Mouse (Mus musculus) intestine, embryonic 16.5 days (tissue): ENCODE results near the gene Sds. TPM values are rescaled to one million over a fixed set of nuclear protein-coding genes. Genes with fewer than 3 reads are reported as not detected.
A peak's percentile ranks its signal among the peaks of the same experiment; 100 is the strongest.
"Not testable (repeated sequence)": the region's sequence is repeated elsewhere in the genome, so short reads cannot be mapped to it uniquely, and the experiment has no call there.

ENCODE experiments used
- ATAC-seq: fragments of 200-750 bp; cut with Nextera tagmentation; 2 replicates; pipeline ENCODE4 v1.8.0; 2017; ENCODE audit warnings: moderate TSS enrichment, moderate library complexity
- H3K27ac ChIP-seq: fragments of 300-500 bp; sonication (generic); 2 replicates; pipeline ENCODE4 v1.5.1; 2014; ENCODE audit warnings: mild to moderate bottlenecking, low read length
- H3K27me3 ChIP-seq: fragments of 300-500 bp; sonication (generic); replicated peaks from 2 replicates; pipeline ENCODE4 v1.6.1; 2014; ENCODE audit warnings: low read length, control low read depth, mixed read lengths; ENCODE audit not compliant: control insufficient read depth, insufficient read depth
- H3K36me3 ChIP-seq: fragments of 300-500 bp; sonication (generic); 2 replicates; pipeline ENCODE4 v1.6.1; 2014; ENCODE audit warnings: low read length, control low read depth; ENCODE audit not compliant: control insufficient read depth, insufficient read depth
- H3K4me1 ChIP-seq: fragments of 300-500 bp; sonication (generic); 2 replicates; pipeline ENCODE4 v1.6.1; 2014; ENCODE audit warnings: low read length, control low read depth, mixed read lengths; ENCODE audit not compliant: control insufficient read depth, insufficient read depth
- H3K4me2 ChIP-seq: fragments of 300-500 bp; sonication (generic); 2 replicates; pipeline ENCODE4 v1.6.1; 2014; ENCODE audit warnings: low read depth, low read length, control low read depth
- H3K4me3 ChIP-seq: fragments of 300-500 bp; sonication (generic); 2 replicates; pipeline ENCODE4 v1.5.1; 2014; ENCODE audit warnings: mild to moderate bottlenecking, low read length
- H3K9ac ChIP-seq: fragments of 300-500 bp; sonication (generic); 2 replicates; pipeline ENCODE4 v1.6.1; 2014; ENCODE audit warnings: low read depth, low read length
- H3K9me3 ChIP-seq: fragments of 300-500 bp; sonication (generic); 2 replicates; pipeline ENCODE4 v1.6.1; 2016; ENCODE audit warnings: low read length, control low read depth; ENCODE audit not compliant: control insufficient read depth
- WGBS: fragments of 180-500 bp; shearing (Covaris S2); extraction: QIAGEN DNeasy Blood & Tissue Kit; methylation state at CpG from one replicate; pipeline ENCODE4 v1.1.7; 2014; 5-methylcytosine and 5-hydroxymethylcytosine counted together
- polyA plus RNA-seq: library from polyadenylated mRNA; unstranded; fragments of >200 nt; fragmentation: Nextera tagmentation; extraction: Ambion mirVana; gene quantifications from 2 replicates; pipeline ENCODE4 v1.2.1, GENCODE M21; 2015

The Sds gene
- polyA plus RNA-seq, 1 experiment from 2014 or later: 0.37 TPM

- Histone ChIP-seq H3K4me2 (no peak overlapping the region), H3K36me3 (no peaks in the 10 kb centered on the region), H3K4me3 (no peak overlapping the region), H3K27ac (no peak overlapping the region), H3K27me3 (no peaks in the 10 kb centered on the region), H3K9me3 (no peaks in the 10 kb centered on the region), H3K9ac (no peak overlapping the region), H3K4me1 (no peaks in the 10 kb centered on the region)
- 78% methylated on average over 10 of the region's 10 CpGs for WGBS
- no peak for ATAC-seq
Measured at GRCm38 (mm10) chr5:120495064-120495702, 18.9 kb downstream of the Sds start.

- 90% methylated on average over 13 of the region's 13 CpGs for WGBS
Measured at GRCm38 (mm10) chr5:120495703-120496226, 19.4 kb downstream of the Sds start.

DNA sequence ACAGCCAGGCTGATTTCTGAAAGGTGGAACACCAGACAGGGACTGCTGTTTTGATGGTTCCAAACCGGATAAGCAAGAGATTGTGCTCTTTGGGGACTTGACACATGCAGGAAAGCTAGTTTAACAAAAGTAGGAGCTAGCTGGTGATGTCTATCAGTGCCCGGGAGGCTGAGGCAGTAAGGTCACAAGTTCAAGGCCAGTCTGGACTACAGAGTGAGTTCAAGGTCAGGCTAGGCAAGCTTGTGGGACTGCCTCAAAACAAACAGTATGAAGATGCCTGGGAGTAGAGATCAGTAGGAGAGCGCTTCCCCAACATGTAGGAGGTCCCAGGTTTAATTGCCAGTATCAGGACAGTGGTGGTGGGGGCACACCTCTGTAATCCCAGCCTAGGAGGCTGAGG lies 20.7 kb downstream of the Sds start:
- Histone ChIP-seq H3K4me1 (peaks cover 3% of the 10 kb centered on the region), H3K27ac (no peak overlapping the region), H3K4me2 (no peak overlapping the region), H3K36me3 (no peaks in the 10 kb centered on the region), H3K9me3 (no peaks in the 10 kb centered on the region), H3K9ac (no peak overlapping the region), H3K27me3 (no peaks in the 10 kb centered on the region), H3K4me3 (no peak overlapping the region)
- no peak for ATAC-seq
- WGBS: 87% methylated on average over 3 of the region's 3 CpGs

More at GRCm38 (mm10) chr5:120495703-120496226, 19.4 kb downstream of the Sds start:
- Histone ChIP-seq H3K9ac (no peak overlapping the region), H3K4me1 (no peaks in the 10 kb centered on the region), H3K27ac (no peak overlapping the region), H3K4me2 (no peak overlapping the region), H3K9me3 (no peaks in the 10 kb centered on the region), H3K4me3 (no peak overlapping the region), H3K36me3 (no peaks in the 10 kb centered on the region), H3K27me3 (no peaks in the 10 kb centered on the region)
- ATAC-seq: no peak

DNA sequence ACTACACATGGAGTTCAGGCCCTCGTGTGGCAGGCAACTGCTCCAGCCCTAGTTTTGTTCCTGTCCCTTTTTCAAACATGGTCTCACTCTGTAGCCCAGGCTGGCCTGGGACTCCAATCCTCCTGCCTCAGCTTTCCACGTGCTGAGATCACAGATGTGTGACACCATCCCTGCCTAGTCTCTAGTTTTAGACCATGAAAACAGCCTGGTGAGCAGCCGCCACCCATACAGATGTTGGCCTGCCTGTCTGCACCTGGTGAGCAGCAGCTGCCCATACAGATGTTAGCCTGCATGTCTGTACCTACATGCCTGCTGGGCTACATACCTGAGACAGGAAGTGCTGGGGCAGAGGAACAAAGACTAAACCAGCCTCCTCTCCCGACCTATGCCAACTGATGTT lies 22.9 kb downstream of the Sds start:
- no peak for ATAC-seq
- Histone ChIP-seq H3K27me3 (0 out of 2 replicates have a peak, but pooled peaks cover under 1% of the 10 kb centered on the region), H3K36me3 (no peaks in the 10 kb centered on the region), H3K4me3 (no peak overlapping the region), H3K9me3 (no peaks in the 10 kb centered on the region), H3K9ac (no peak overlapping the region), H3K27ac (no peak overlapping the region), H3K4me1 (peaks cover 10% of the 10 kb centered on the region), H3K4me2 (no peak overlapping the region)
- WGBS: 88% methylated on average over 4 of the region's 4 CpGs

DNA sequence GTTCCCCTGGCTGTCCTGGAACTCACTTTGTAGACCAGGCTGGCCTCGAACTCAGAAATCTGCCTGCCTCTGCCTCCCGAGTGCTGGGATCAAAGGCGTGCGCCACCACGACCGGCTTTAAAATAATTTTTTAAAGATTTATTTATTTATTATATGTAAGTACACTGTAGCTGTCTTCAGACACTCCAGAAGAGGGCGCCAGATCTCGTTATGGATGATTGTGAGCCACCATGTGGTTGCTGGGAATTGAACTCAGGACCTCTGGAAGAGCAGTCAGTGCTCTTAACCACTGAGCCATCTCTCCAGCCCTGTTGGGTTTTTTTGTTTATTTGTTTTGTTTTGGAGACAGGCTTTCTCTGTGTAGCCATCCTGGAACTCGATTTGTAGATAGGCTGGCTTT lies 24.3 kb downstream of the Sds start:
- not testable (repeated sequence) for H3K4me2 ChIP-seq, H3K27ac ChIP-seq, H3K36me3 ChIP-seq, H3K4me3 ChIP-seq, H3K9me3 ChIP-seq, H3K9ac ChIP-seq, ATAC-seq, H3K27me3 ChIP-seq
- 86% methylated on average over 9 of the region's 9 CpGs for WGBS
- peaks cover 12% of the 10 kb centered on the region for H3K4me1 ChIP-seq

GRCm38 (mm10) chr5:120502147-120502621 lies 25.9 kb downstream of the Sds start:
- Histone ChIP-seq H3K9me3 (no peaks in the 10 kb centered on the region), H3K4me2 (peak overlapping the region; percentile 90), H3K4me1 (peaks cover 15% of the 10 kb centered on the region), H3K36me3 (no peaks in the 10 kb centered on the region), H3K9ac (peak overlapping the region; percentile 90), H3K27ac (no peak overlapping the region), H3K27me3 (0 out of 2 replicates have a peak, but pooled peaks cover 2% of the 10 kb centered on the region), H3K4me3 (peak overlapping the region; percentile 94)
- 62% methylated on average over 9 of the region's 9 CpGs for WGBS
- no peak for ATAC-seq

- Histone ChIP-seq H3K9ac (peak overlapping the region; percentile 90), H3K27me3 (0 out of 2 replicates have a peak, but pooled peaks cover 2% of the 10 kb centered on the region), H3K27ac (no peak overlapping the region), H3K36me3 (no peaks in the 10 kb centered on the region), H3K4me1 (peaks cover 15% of the 10 kb centered on the region), H3K4me2 (peak overlapping the region; percentile 90), H3K9me3 (no peaks in the 10 kb centered on the region), H3K4me3 (peak overlapping the region; percentile 94)
- 7% methylated on average over 12 of the region's 12 CpGs for WGBS
- ATAC-seq: peak; percentile 10
Measured at GRCm38 (mm10) chr5:120502675-120503143, 26.4 kb downstream of the Sds start.

GRCm38 (mm10) chr5:120503144-120503795 lies 26.9 kb downstream of the Sds start, which contains the start of gene Plbd2:
Gene Plbd2, minus strand, starts transcription at chr5:120503625.
- H3K27me3 ChIP-seq: 0 out of 2 replicates have a peak, but pooled peaks cover 2% of the 10 kb centered on the region
- H3K36me3 ChIP-seq: no peaks in the 10 kb centered on the region
- WGBS: under 1% methylated on average over 55 of the region's 55 CpGs
- H3K4me3 ChIP-seq: peak within 1 kb of the TSS; percentile 94
- peak within 1 kb of the TSS; percentile 90 for H3K4me2 ChIP-seq
- ATAC-seq: peak; percentile 69
- no peak within 1 kb of the TSS for H3K27ac ChIP-seq
- H3K9me3 ChIP-seq: no peaks in the 10 kb centered on the region
- H3K4me1 ChIP-seq: peaks cover 15% of the 10 kb centered on the region
- H3K9ac ChIP-seq: peak within 1 kb of the TSS; percentile 90

- Histone ChIP-seq H3K27ac (no peak overlapping the region), H3K4me2 (peak overlapping the region; percentile 37; the same call in 1 of the 2 replicates), H3K9me3 (no peaks in the 10 kb centered on the region), H3K27me3 (0 out of 2 replicates have a peak, but pooled peaks cover 2% of the 10 kb centered on the region), H3K4me1 (peaks cover 15% of the 10 kb centered on the region), H3K9ac (0 out of 2 replicates have a peak overlapping the region, but pooled peaks have one; percentile 15), H3K36me3 (no peaks in the 10 kb centered on the region), H3K4me3 (no peak overlapping the region; the same call in 1 of the 2 replicates)
- 21% methylated on average over 16 of the region's 16 CpGs for WGBS
- peak; percentile 52 for ATAC-seq
Measured at GRCm38 (mm10) chr5:120505368-120505767, 29.0 kb downstream of the Sds start.
